Mouse (Mus musculus): ENCODE results near the gene Dnmt3a. TPM values are rescaled to one million over a fixed set of nuclear protein-coding genes. Genes with fewer than 3 reads are reported as not detected.

The Dnmt3a gene
- total and polyA plus RNA-seq, 3 experiments, result 15.5 to 61.5 (median 23.4) TPM

DNA sequence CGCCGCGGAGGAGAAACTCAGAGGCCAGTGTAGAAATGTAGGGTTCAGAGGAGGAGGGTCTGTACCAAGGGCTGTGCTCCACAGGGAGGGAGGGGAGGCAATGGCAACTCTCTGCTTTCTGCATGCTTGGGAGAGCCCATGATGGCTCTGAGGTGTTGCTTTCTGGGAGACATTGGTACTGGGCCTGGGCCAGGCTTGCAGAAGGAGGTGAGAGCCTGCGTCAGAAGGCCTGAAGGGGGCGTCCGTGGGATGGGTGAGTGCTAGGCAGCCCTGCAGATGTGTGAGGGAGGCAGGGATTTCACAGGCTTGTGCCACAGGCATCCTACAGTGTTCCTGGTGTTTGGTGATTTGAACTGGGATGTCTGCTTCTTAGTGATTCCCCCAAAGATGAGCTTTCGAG, 11.2 kb downstream of the Dnmt3a start:
- in situ Hi-C loops (cut with MboI; ENCODE audit: low pct_ligation_motif_present, low pct_unique_long_range_greater_than_20kb, low sequenced_read_pairs), result no loop called here
- Histone ChIP-seq H3K36me3 (replicated peaks in 1 of 2; ENCODE audit: control insufficient read depth in 1 of 2, insufficient read depth in 1 of 2, low read length in 1 of 2) (peaks cover 2 to 67% of the 10 kb centered on the region in 2 experiments), H3K4me1 (ENCODE audit: control insufficient read depth in 1 of 2, insufficient read depth in 2 of 2) (peaks cover 0 to 46% of the 10 kb centered on the region in 2 experiments; a peak in 2 of 4 replicates), H3K4me3 (replicated peaks in 1 of 3; ENCODE audit: low read depth in 2 of 3, low read length in 2 of 3, poor library complexity in 1 of 3) (no peak overlapping the region), H3K4me2 (ENCODE audit: insufficient read depth, low read depth, poor library complexity, severe bottlenecking) (no peak overlapping the region), H3K9me3 (replicated peaks; ENCODE audit: low read length) (no peaks in the 10 kb centered on the region), H3K79me2 (replicated peaks; ENCODE audit: control insufficient read depth, extremely low read depth, insufficient read depth, poor library complexity, severe bottlenecking) (0 out of 2 replicates have a peak, but pooled peaks cover 2% of the 10 kb centered on the region), H3K27me3 (replicated peaks) (no peaks in the 10 kb centered on the region), H3K27ac (ENCODE audit: insufficient read depth, low read depth) (no peak overlapping the region), H3K9ac (ENCODE audit: insufficient read depth, low read depth) (no peak overlapping the region)
- TF ChIP-seq CTCF (conservative IDR thresholded peaks at IDR 0.05 in 1 of 2, IDR thresholded peaks at IDR 0.05 in 1 of 2; ENCODE audit: low read depth in 2 of 2, low read length in 2 of 2), result peak in 1 of 2 experiments; percentile 51; a peak in 2 of 4 replicates
- no peak for TF ChIP-seq NRF1 (IDR thresholded peaks at IDR 0.05; ENCODE audit: low read depth, low read length)
- TF ChIP-seq SMC3 (IDR thresholded peaks at IDR 0.05; ENCODE audit: low read depth, low read length), result peak; percentile 41
- TF ChIP-seq RAD21 (IDR thresholded peaks at IDR 0.05; ENCODE audit: low read depth, low read length), result peak; percentile 27
- dilution Hi-C loops (cut with MboI; ENCODE audit: extremely low pct_ligation_motif_present, extremely low pct_unique_long_range_greater_than_20kb, low sequenced_read_pairs), result no loop called here
- DNase-seq (ENCODE audit: extremely low read depth), result no peak

DNA sequence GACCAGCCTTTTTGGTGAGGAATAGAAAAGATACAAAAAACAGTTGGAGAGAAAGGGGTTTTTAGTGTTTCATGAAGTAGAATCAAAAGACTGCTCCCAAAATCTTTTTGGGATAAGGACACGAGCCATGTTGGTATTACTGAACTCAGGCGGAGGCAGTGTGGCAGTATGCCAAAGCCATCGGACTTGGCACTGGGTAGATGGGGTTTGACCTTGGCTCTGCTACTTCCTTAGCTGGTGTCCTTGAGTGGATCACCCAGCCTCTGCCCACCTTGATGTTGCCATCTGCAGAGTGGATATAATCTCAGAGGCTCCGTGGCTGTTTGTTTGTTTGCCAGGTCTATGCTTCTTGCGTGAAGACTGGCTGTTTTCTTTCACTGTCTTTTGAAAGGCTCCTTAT, 11.8 kb downstream of the Dnmt3a start:
- Histone ChIP-seq H3K4me3 (replicated peaks in 1 of 3; ENCODE audit: low read depth in 2 of 3, low read length in 2 of 3, poor library complexity in 1 of 3) (no peak overlapping the region), H3K4me1 (ENCODE audit: control insufficient read depth in 1 of 2, insufficient read depth in 2 of 2) (peaks cover 0 to 47% of the 10 kb centered on the region in 2 experiments; a peak in 2 of 4 replicates), H3K9ac (ENCODE audit: insufficient read depth, low read depth) (no peak overlapping the region), H3K9me3 (replicated peaks; ENCODE audit: low read length) (no peaks in the 10 kb centered on the region), H3K27ac (ENCODE audit: insufficient read depth, low read depth) (no peak overlapping the region), H3K36me3 (replicated peaks in 1 of 2; ENCODE audit: control insufficient read depth in 1 of 2, insufficient read depth in 1 of 2, low read length in 1 of 2) (peaks cover 2 to 64% of the 10 kb centered on the region in 2 experiments), H3K4me2 (ENCODE audit: insufficient read depth, low read depth, poor library complexity, severe bottlenecking) (no peak overlapping the region), H3K27me3 (replicated peaks) (no peaks in the 10 kb centered on the region), H3K79me2 (replicated peaks; ENCODE audit: control insufficient read depth, extremely low read depth, insufficient read depth, poor library complexity, severe bottlenecking) (0 out of 2 replicates have a peak, but pooled peaks cover 2% of the 10 kb centered on the region)
- dilution Hi-C loops (cut with MboI; ENCODE audit: extremely low pct_ligation_motif_present, extremely low pct_unique_long_range_greater_than_20kb, low sequenced_read_pairs) (no loop called here), in situ Hi-C loops (cut with MboI; ENCODE audit: low pct_ligation_motif_present, low pct_unique_long_range_greater_than_20kb, low sequenced_read_pairs) (no loop called here)
- TF ChIP-seq SMC3 (IDR thresholded peaks at IDR 0.05; ENCODE audit: low read depth, low read length) (no peak), SIN3A (IDR thresholded peaks at IDR 0.05; ENCODE audit: low read length) (no peak), HCFC1 (IDR thresholded peaks at IDR 0.05; ENCODE audit: low read depth, low read length) (no peak), TCF12 (IDR thresholded peaks at IDR 0.05; ENCODE audit: low read depth, low read length) (no peak), JUN (IDR thresholded peaks at IDR 0.05; ENCODE audit: insufficient read depth, low read depth, low read length) (no peak), JUND (conservative IDR thresholded peaks at IDR 0.05; ENCODE audit: low read depth, low read length) (no peak), MEF2A (IDR thresholded peaks at IDR 0.05; ENCODE audit: borderline replicate concordance, low read depth, low read length) (no peak), RCOR1 (conservative IDR thresholded peaks at IDR 0.05; ENCODE audit: low read depth, low read length) (no peak), NELFE (IDR thresholded peaks at IDR 0.05; ENCODE audit: low read depth, low read length) (no peak), UBTF (IDR thresholded peaks at IDR 0.05; ENCODE audit: low read depth, low read length) (no peak), MYC (IDR thresholded peaks at IDR 0.05; ENCODE audit: low read depth, low read length) (no peak), POLR2AphosphoS2 (IDR thresholded peaks at IDR 0.05; ENCODE audit: low read depth, low read length) (no peak), ELF1 (IDR thresholded peaks at IDR 0.05; ENCODE audit: low read depth, low read length) (no peak), ZC3H11A (IDR thresholded peaks at IDR 0.05; ENCODE audit: low read depth, low read length) (no peak), IRF4 (IDR thresholded peaks at IDR 0.05; ENCODE audit: low read depth, low read length) (no peak)
- DNase-seq (ENCODE audit: extremely low read depth), result no peak

All from CH12.LX (cell line).